Mouse (Mus musculus) naive thymus-derived CD4-positive, alpha-beta T cell, adult 2 months (primary cell): ENCODE data around the gene Sgpp1.

ENCODE experiments used
- DNase-seq: peaks from one replicate; pipeline ENCODE4 v3.0.0-alpha.2; 2011; ENCODE audit warnings: low read depth

Sgpp1 gene

GRCm38 (mm10) chr12:75735246-75736200 is at the start of gene Sgpp1:
Gene Sgpp1 (minus strand): TSS chr12:75735729.
- DNase-seq, result peak; percentile 88

- no peak for DNase-seq
Observed at GRCm38 (mm10) chr12:75784271-75784751, 48.8 kb upstream of the Sgpp1 start.

GRCm38 (mm10) chr12:75781995-75782394 is 46.5 kb upstream of the Sgpp1 start:
- no peak for DNase-seq

GRCm38 (mm10) chr12:75781445-75781844 is 45.9 kb upstream of the Sgpp1 start:
- no peak for DNase-seq

GRCm38 (mm10) chr12:75772424-75773034 is 37.0 kb upstream of the Sgpp1 start:
- DNase-seq, result peak; percentile 80

GRCm38 (mm10) chr12:75771410-75771809 is 35.9 kb upstream of the Sgpp1 start:
- DNase-seq, result no peak

GRCm38 (mm10) chr12:75766885-75767317 is 31.4 kb upstream of the Sgpp1 start:
- peak; percentile 88 for DNase-seq

GRCm38 (mm10) chr12:75766395-75766794 is 30.9 kb upstream of the Sgpp1 start:
- no peak for DNase-seq

GRCm38 (mm10) chr12:75765751-75766150 is 30.2 kb upstream of the Sgpp1 start:
- peak; percentile 8 for DNase-seq

GRCm38 (mm10) chr12:75756387-75756786 is 20.9 kb upstream of the Sgpp1 start:
- DNase-seq, result no peak

GRCm38 (mm10) chr12:75753730-75754129 is 18.2 kb upstream of the Sgpp1 start:
- DNase-seq, result no peak

GRCm38 (mm10) chr12:75752077-75752476 is 16.5 kb upstream of the Sgpp1 start:
- no peak for DNase-seq

- no peak for DNase-seq
Observed at GRCm38 (mm10) chr12:75748574-75748973, 13.0 kb upstream of the Sgpp1 start.

- DNase-seq, result no peak
Observed at GRCm38 (mm10) chr12:75745697-75746290, 10.3 kb upstream of the Sgpp1 start.

GRCm38 (mm10) chr12:75742101-75742500 is 6.6 kb upstream of the Sgpp1 start:
- no peak for DNase-seq

GRCm38 (mm10) chr12:75741273-75741672 is 5.7 kb upstream of the Sgpp1 start:
- DNase-seq, result no peak

GRCm38 (mm10) chr12:75740451-75740850 is 4.9 kb upstream of the Sgpp1 start:
- no peak for DNase-seq

GRCm38 (mm10) chr12:75739611-75740010 is 4.1 kb upstream of the Sgpp1 start:
- DNase-seq, result no peak

GRCm38 (mm10) chr12:75736296-75736695 is 767 bp upstream of the Sgpp1 start:
- DNase-seq, result no peak

- DNase-seq, result peak; percentile 58
Observed at GRCm38 (mm10) chr12:75734891-75735245, 661 bp downstream of the Sgpp1 start.

- peak; percentile 56 for DNase-seq
Observed at GRCm38 (mm10) chr12:75734167-75734566, 1.4 kb downstream of the Sgpp1 start.

GRCm38 (mm10) chr12:75733331-75734070 is 2.0 kb downstream of the Sgpp1 start:
- no peak for DNase-seq
